Mouse (Mus musculus) midbrain, embryonic 13.5 days (tissue): ENCODE results near the gene Prim2. TPM values are rescaled to one million over a fixed set of nuclear protein-coding genes. Genes with fewer than 3 reads are reported as not detected.

ENCODE experiments used
- ATAC-seq: fragments of 200-750 bp; cut with Nextera tagmentation; 2 replicates; pipeline ENCODE4 v1.8.0; 2017; ENCODE audit warnings: mild to moderate bottlenecking, moderate TSS enrichment, moderate library complexity
- H3K27ac ChIP-seq: fragments of 300-500 bp; sonication (generic); 2 replicates; pipeline ENCODE4 v1.5.1; 2015; ENCODE audit warnings: inconsistent platforms, mild to moderate bottlenecking, moderate library complexity
- H3K27me3 ChIP-seq: fragments of 300-500 bp; sonication (generic); 2 replicates; pipeline ENCODE4 v1.6.1; 2015; ENCODE audit warnings: mild to moderate bottlenecking, inconsistent platforms
- H3K36me3 ChIP-seq: fragments of 300-500 bp; sonication (generic); 2 replicates; pipeline ENCODE4 v1.6.1; 2015; ENCODE audit warnings: mild to moderate bottlenecking, inconsistent platforms
- H3K4me1 ChIP-seq: fragments of 300-500 bp; sonication (generic); replicated peaks from 2 replicates; pipeline ENCODE4 v1.6.1; 2015; ENCODE audit warnings: inconsistent platforms
- H3K4me2 ChIP-seq: fragments of 300-500 bp; sonication (generic); replicated peaks from 2 replicates; pipeline ENCODE4 v1.6.1; 2015; ENCODE audit warnings: moderate library complexity, mild to moderate bottlenecking, inconsistent platforms
- H3K4me3 ChIP-seq: fragments of 300-500 bp; sonication (generic); replicated peaks from 2 replicates; pipeline ENCODE4 v1.5.1; 2015; ENCODE audit warnings: mild to moderate bottlenecking, inconsistent platforms
- H3K9ac ChIP-seq: fragments of 300-500 bp; sonication (generic); replicated peaks from 2 replicates; pipeline ENCODE4 v1.6.1; 2015; ENCODE audit warnings: mild to moderate bottlenecking, inconsistent platforms
- H3K9me3 ChIP-seq: fragments of 300-500 bp; sonication (generic); 2 replicates; pipeline ENCODE4 v1.6.1; 2016; ENCODE audit warnings: mild to moderate bottlenecking, inconsistent platforms
- WGBS: fragments of 180-500 bp; shearing (Covaris S2); methylation state at CpG from one replicate; pipeline ENCODE4 v1.1.7; 2015; 5-methylcytosine and 5-hydroxymethylcytosine counted together
- polyA plus RNA-seq: library from polyadenylated mRNA; unstranded; fragments of >200 nt; fragmentation: Nextera tagmentation; extraction: Ambion mirVana; gene quantifications from 2 replicates; pipeline ENCODE4 v1.2.1, GENCODE M21; 2015

The Prim2 gene
- polyA plus RNA-seq, 1 experiment from 2014 or later, result 27.7 TPM

- peaks cover 4% of the 10 kb centered on the region; the same call in 1 of the 2 replicates for H3K36me3 ChIP-seq
- H3K27me3 ChIP-seq, result no peaks in the 10 kb centered on the region
- H3K9ac ChIP-seq, result no peak overlapping the region
- no peak overlapping the region for H3K4me2 ChIP-seq
- no peaks in the 10 kb centered on the region; the same call in 1 of the 2 replicates for H3K4me1 ChIP-seq
- no peak for ATAC-seq
- no peak overlapping the region for H3K27ac ChIP-seq
- no peaks in the 10 kb centered on the region; the same call in 1 of the 2 replicates for H3K9me3 ChIP-seq
- H3K4me3 ChIP-seq, result no peak overlapping the region
- WGBS, result 100% methylated on average over 1 of the region's 1 CpGs
These were observed 72.6 kb downstream of the Prim2 start for GRCm38 (mm10) chr1:33597043-33597442.

GRCm38 (mm10) chr1:33595936-33596335, 73.7 kb downstream of the Prim2 start:
- H3K4me2 ChIP-seq, result no peak overlapping the region

GRCm38 (mm10) chr1:33594966-33595365, 74.6 kb downstream of the Prim2 start:
- ATAC-seq, result peak; percentile 60; the same call in 1 of the 2 replicates
- no peak overlapping the region for H3K9ac ChIP-seq
- no peak overlapping the region for H3K4me3 ChIP-seq
- no peak overlapping the region for H3K27ac ChIP-seq
- no peaks in the 10 kb centered on the region for H3K27me3 ChIP-seq
- no peaks in the 10 kb centered on the region; the same call in 1 of the 2 replicates for H3K4me1 ChIP-seq
- H3K9me3 ChIP-seq, result no peaks in the 10 kb centered on the region; the same call in 1 of the 2 replicates
- whole genome bisulfite sequencing, result 43% methylated on average over 2 of the region's 2 CpGs
- no peak overlapping the region for H3K4me2 ChIP-seq
- H3K36me3 ChIP-seq, result peaks cover 4% of the 10 kb centered on the region; the same call in 1 of the 2 replicates

More at GRCm38 (mm10) chr1:33595936-33596335, 73.7 kb downstream of the Prim2 start:
- Histone ChIP-seq H3K36me3 (peaks cover 4% of the 10 kb centered on the region; the same call in 1 of the 2 replicates), H3K9me3 (no peaks in the 10 kb centered on the region; the same call in 1 of the 2 replicates), H3K27me3 (no peaks in the 10 kb centered on the region), H3K4me3 (no peak overlapping the region), H3K27ac (no peak overlapping the region), H3K9ac (no peak overlapping the region), H3K4me1 (no peaks in the 10 kb centered on the region; the same call in 1 of the 2 replicates)
- 81% methylated on average over 2 of the region's 2 CpGs for WGBS
- no peak for ATAC-seq

- Histone ChIP-seq H3K36me3 (peaks cover 4% of the 10 kb centered on the region; the same call in 1 of the 2 replicates), H3K4me3 (no peak overlapping the region), H3K4me1 (no peaks in the 10 kb centered on the region; the same call in 1 of the 2 replicates), H3K4me2 (no peak overlapping the region), H3K27ac (no peak overlapping the region), H3K9ac (no peak overlapping the region), H3K9me3 (no peaks in the 10 kb centered on the region; the same call in 1 of the 2 replicates), H3K27me3 (no peaks in the 10 kb centered on the region)
- no peak for ATAC-seq
- 89% methylated on average over 4 of the region's 4 CpGs for WGBS
These were observed 75.7 kb downstream of the Prim2 start for GRCm38 (mm10) chr1:33593718-33594388.

GRCm38 (mm10) chr1:33591997-33592608, 77.5 kb downstream of the Prim2 start:
- Histone ChIP-seq H3K4me3 (no peak overlapping the region), H3K9me3 (no peaks in the 10 kb centered on the region), H3K4me1 (no peaks in the 10 kb centered on the region; the same call in 1 of the 2 replicates), H3K27me3 (no peaks in the 10 kb centered on the region), H3K36me3 (no peaks in the 10 kb centered on the region), H3K4me2 (no peak overlapping the region), H3K27ac (no peak overlapping the region), H3K9ac (no peak overlapping the region)
- no peak for ATAC-seq
- WGBS, result 95% methylated on average over 7 of the region's 7 CpGs

GRCm38 (mm10) chr1:33590556-33591411, 78.8 kb downstream of the Prim2 start:
- Histone ChIP-seq H3K4me2 (no peak overlapping the region), H3K9me3 (no peaks in the 10 kb centered on the region), H3K36me3 (no peaks in the 10 kb centered on the region), H3K9ac (no peak overlapping the region), H3K4me3 (no peak overlapping the region), H3K27me3 (no peaks in the 10 kb centered on the region), H3K4me1 (no peaks in the 10 kb centered on the region; the same call in 1 of the 2 replicates), H3K27ac (no peak overlapping the region)
- no peak for ATAC-seq
- 72% methylated on average over 8 of the region's 8 CpGs for WGBS

GRCm38 (mm10) chr1:33589531-33589930, 80.1 kb downstream of the Prim2 start:
- H3K4me3 ChIP-seq, result no peak overlapping the region
- H3K4me1 ChIP-seq, result no peaks in the 10 kb centered on the region
- H3K27me3 ChIP-seq, result no peaks in the 10 kb centered on the region
- H3K27ac ChIP-seq, result no peak overlapping the region
- no peak overlapping the region for H3K9ac ChIP-seq
- H3K36me3 ChIP-seq, result no peaks in the 10 kb centered on the region
- 60% methylated on average over 2 of the region's 2 CpGs for WGBS
- ATAC-seq, result no peak
- no peaks in the 10 kb centered on the region for H3K9me3 ChIP-seq
- no peak overlapping the region for H3K4me2 ChIP-seq

GRCm38 (mm10) chr1:33588557-33588956, 81.0 kb downstream of the Prim2 start:
- Histone ChIP-seq H3K9ac (no peak overlapping the region), H3K4me2 (no peak overlapping the region), H3K4me3 (no peak overlapping the region), H3K9me3 (no peaks in the 10 kb centered on the region), H3K4me1 (no peaks in the 10 kb centered on the region), H3K36me3 (no peaks in the 10 kb centered on the region), H3K27ac (no peak overlapping the region), H3K27me3 (no peaks in the 10 kb centered on the region)
- ATAC-seq, result no peak
- whole genome bisulfite sequencing, result 67% methylated on average over 6 of the region's 6 CpGs

GRCm38 (mm10) chr1:33584590-33584978, 85.0 kb downstream of the Prim2 start:
- Histone ChIP-seq H3K4me3 (no peak overlapping the region), H3K4me1 (no peaks in the 10 kb centered on the region), H3K36me3 (no peaks in the 10 kb centered on the region), H3K27ac (no peak overlapping the region), H3K27me3 (no peaks in the 10 kb centered on the region), H3K4me2 (no peak overlapping the region), H3K9ac (no peak overlapping the region), H3K9me3 (no peaks in the 10 kb centered on the region)
- no peak for ATAC-seq

- H3K4me3 ChIP-seq, result no peak overlapping the region
- no peaks in the 10 kb centered on the region for H3K36me3 ChIP-seq
- WGBS, result 90% methylated on average over 7 of the region's 7 CpGs
- no peak overlapping the region for H3K4me2 ChIP-seq
- no peaks in the 10 kb centered on the region for H3K27me3 ChIP-seq
- ATAC-seq, result no peak
- no peak overlapping the region for H3K27ac ChIP-seq
- H3K9ac ChIP-seq, result no peak overlapping the region
- no peaks in the 10 kb centered on the region for H3K4me1 ChIP-seq
- no peaks in the 10 kb centered on the region for H3K9me3 ChIP-seq
These were observed 85.6 kb downstream of the Prim2 start for GRCm38 (mm10) chr1:33583817-33584589.

- no peak overlapping the region for H3K9ac ChIP-seq
- H3K27me3 ChIP-seq, result no peaks in the 10 kb centered on the region
- H3K36me3 ChIP-seq, result no peaks in the 10 kb centered on the region
- WGBS, result 80% methylated on average over 6 of the region's 6 CpGs
- ATAC-seq, result no peak
- H3K4me2 ChIP-seq, result no peak overlapping the region
- no peak overlapping the region for H3K4me3 ChIP-seq
- no peaks in the 10 kb centered on the region for H3K4me1 ChIP-seq
- no peaks in the 10 kb centered on the region for H3K9me3 ChIP-seq
- H3K27ac ChIP-seq, result no peak overlapping the region
These were observed 91.0 kb downstream of the Prim2 start for GRCm38 (mm10) chr1:33578593-33578992.
